Mouse (Mus musculus): ENCODE measurements at regions not wholly inside any gene's neighbourhood (a gene's known extent, or its start where the extent isn't known, plus 50 kb on each side); places are given as distances from the start of the nearest gene placed in this dataset.

DNA sequence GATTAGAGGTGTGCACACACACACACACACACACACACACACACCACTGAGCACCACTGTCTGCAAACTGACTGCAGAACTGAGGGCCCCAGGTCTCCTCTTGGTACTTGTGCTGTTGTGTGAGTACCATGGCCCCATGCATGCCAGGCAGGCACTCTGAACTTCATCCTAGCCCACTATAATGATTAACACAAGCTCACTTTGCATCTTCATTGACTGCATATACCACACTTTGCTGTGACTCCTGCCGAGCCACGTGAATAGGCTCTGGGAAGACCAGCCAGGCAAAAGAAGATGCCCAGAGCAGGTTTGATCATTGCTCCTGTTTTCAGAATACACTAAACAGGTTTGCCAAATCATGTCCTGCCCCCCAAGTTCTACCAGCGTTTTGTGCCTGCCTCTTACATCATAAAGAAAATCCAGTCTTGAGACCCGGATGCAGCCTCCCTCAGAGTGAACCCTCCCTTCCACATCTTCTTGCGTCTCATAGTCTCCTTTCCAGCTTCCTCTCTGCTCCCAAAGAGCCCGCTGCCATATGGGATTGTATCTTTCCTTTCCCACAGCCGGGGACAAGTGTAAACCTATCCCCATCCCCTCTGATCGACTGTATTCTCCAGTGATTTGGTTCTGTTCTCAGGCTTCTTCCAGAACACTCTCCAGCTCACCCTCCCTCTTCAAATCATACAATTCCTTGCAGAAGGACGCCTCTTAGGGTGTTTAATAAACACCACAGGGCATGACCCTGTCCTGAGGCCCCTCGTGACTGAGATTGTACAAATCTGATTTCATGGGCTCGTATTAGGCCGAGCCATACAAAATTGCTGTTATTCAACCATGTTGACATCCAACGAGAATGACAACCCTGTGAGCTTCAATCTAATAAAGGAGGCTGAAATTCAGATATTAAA, 215.6 kb upstream of the Jarid2 start:
- 95% methylated on average over 13 of the region's 13 CpGs for WGBS (ENCODE audit: missing documents)
- Histone ChIP-seq H3K79me2 (ENCODE audit: inconsistent target) (no peaks in the 10 kb centered on the region), H3K4me3 (ENCODE audit: inconsistent target) (no peak overlapping the region), H3K36me3 (ENCODE audit: inconsistent target) (no peaks in the 10 kb centered on the region), H3K27ac (no peak overlapping the region)

DNA sequence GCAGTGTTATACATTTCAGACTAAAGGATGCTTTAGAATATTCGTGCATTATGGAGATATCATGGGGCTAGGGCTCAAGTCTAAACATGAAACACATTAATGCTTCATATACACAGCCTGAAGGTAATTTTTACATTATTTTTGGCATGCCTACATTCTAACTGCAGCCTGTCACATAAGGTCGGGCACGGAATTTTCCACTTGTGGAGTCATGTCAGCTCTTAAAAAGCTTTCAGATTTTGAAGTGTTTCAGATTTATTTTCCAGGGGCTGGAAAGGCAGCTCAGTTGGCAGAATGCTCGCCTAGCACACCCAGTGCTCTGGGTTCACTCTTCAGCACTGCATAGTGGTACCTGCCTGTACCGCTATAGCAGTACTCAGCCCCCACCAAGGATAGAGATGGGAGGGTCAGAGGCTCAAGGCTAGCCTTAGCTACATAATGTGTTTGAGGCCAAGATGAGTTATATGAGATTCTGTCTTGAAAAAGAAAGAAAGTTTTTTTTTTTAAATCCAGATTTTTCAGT, 214.6 kb upstream of the Jarid2 start:
- no peaks in the 10 kb centered on the region for H3K79me2 ChIP-seq (ENCODE audit: inconsistent target)
- no peak overlapping the region for H3K27ac ChIP-seq
- 97% methylated on average over 5 of the region's 5 CpGs for WGBS (ENCODE audit: missing documents)
- H3K4me3 ChIP-seq (ENCODE audit: inconsistent target), result no peak overlapping the region
- H3K36me3 ChIP-seq (ENCODE audit: inconsistent target), result no peaks in the 10 kb centered on the region

DNA sequence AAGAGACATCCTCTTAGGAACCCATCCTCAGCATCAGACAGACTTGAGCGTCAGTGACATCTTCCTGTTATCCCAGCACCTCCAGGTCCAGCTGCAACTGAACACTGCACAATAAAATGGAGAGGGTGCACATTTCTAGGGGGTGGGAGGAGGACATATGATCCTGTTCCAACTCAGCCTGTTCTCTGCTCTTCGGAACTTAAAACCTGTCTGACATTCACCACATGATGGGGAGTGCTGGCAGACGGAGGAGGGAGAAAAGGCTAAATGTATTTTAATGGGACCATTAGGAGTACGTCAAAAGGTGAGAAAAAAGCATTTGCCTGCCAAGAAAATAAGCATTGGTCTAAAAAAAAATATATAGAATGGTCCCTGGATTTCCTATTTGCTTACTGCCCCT, 212.4 kb upstream of the Jarid2 start:
- no peak overlapping the region for H3K4me3 ChIP-seq (ENCODE audit: inconsistent target)
- H3K36me3 ChIP-seq (ENCODE audit: inconsistent target), result no peaks in the 10 kb centered on the region
- H3K79me2 ChIP-seq (ENCODE audit: inconsistent target), result no peaks in the 10 kb centered on the region
- WGBS (ENCODE audit: missing documents), result 100% methylated on average over 4 of the region's 4 CpGs
- H3K27ac ChIP-seq, result no peak overlapping the region

DNA sequence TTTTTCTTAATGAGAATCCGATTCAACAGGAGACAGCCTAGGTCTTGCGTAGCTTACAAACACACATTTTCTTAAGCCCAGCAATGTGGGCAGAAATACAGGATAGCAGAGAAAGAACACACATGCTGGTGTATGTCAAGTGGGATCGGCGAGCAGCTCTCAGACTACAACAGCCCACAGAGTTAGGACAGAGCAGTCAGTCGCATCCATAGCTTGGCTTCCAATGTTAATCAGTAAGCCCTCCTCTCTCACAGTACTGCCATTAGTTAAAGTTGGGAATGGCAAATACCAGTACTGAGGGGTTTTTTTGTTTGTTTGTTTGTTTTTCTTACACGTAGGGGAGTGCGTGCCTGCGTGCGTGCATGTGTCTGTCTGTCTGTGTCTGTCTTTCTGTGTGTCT, 212.0 kb upstream of the Jarid2 start:
- no peaks in the 10 kb centered on the region for H3K36me3 ChIP-seq (ENCODE audit: inconsistent target)
- H3K27ac ChIP-seq, result no peak overlapping the region
- no peak overlapping the region for H3K4me3 ChIP-seq (ENCODE audit: inconsistent target)
- 95% methylated on average over 9 of the region's 9 CpGs for WGBS (ENCODE audit: missing documents)
- H3K79me2 ChIP-seq (ENCODE audit: inconsistent target), result no peaks in the 10 kb centered on the region

DNA sequence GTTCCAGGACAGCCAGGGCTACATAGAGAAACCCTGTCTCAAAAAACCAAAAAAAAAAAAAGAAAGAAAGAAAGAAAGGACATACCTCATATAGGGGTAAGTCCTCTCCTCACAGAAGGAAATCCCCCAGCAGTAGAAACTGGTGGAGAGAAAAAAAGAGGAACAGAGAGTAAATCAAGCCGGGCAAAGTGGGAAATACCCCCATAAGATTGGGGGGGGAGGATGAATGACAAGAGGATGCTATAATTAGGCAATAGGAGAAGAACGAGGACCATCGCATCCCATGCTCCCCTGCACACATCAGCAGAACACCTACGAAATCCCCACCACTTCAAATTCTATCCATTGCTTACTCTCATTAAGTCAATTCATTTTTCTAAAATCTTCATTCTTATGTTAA, 211.1 kb upstream of the Jarid2 start:
- H3K36me3 ChIP-seq (ENCODE audit: inconsistent target), result no peaks in the 10 kb centered on the region
- no peak overlapping the region for H3K27ac ChIP-seq
- no peaks in the 10 kb centered on the region for H3K79me2 ChIP-seq (ENCODE audit: inconsistent target)
- H3K4me3 ChIP-seq (ENCODE audit: inconsistent target), result no peak overlapping the region
- 6% methylated on average over 4 of the region's 4 CpGs for WGBS (ENCODE audit: missing documents)

DNA sequence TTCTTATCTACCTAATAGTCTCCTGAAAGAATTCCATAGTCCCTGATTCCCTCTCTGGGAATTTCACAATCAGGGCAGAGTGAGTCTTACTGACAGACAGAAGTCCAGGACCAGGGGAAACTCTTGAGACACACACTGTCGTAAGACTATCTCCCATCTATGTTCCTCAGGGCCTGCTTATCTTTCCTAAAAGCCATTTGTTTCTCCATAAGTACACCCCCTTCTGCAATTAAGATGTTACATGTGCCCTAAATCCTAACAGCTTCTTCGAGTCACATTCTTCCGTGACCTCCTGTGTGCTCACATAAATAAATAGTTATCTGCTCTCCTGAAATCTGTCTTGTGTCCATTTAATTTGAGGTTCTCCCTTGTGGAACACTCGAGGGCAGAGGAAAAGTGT, 205.8 kb upstream of the Jarid2 start:
- Histone ChIP-seq H3K79me2 (ENCODE audit: inconsistent target) (no peaks in the 10 kb centered on the region), H3K27ac (no peak overlapping the region), H3K4me3 (ENCODE audit: inconsistent target) (no peak overlapping the region), H3K36me3 (ENCODE audit: inconsistent target) (no peaks in the 10 kb centered on the region)
- 86% methylated on average over 4 of the region's 4 CpGs for WGBS (ENCODE audit: missing documents)

DNA sequence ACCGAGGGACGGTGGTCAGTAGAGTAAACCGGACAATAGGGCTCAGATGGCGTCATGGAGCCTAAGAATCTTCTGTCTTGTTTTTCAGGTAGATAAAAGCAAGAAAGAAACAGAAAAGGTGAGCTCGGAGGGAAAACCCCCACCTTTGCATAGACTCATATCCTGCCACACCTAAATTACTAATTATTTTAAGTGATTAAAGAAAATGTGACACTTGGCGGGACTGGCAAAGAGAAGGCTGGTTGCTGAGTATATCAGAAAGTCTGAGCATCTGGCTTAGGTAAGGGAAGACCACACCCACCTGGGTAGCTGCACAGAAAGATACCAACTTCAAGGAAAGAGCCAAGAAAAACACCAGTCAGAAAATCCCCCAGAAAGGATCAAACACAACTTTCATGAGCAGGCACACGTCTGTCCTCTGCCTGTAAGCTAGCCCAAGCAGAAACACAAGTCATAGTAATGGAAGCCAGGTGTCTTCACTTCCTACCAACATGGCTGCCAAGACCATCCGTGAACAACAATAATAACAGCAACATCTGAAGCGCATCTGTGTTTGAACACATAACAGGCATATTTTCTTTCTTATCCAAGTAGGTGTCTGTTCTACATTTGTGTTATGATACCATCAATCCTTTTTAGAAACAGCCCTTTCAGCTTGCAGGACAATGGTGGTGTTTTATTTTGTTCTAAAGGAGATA, 198.3 kb upstream of the Jarid2 start:
- WGBS (ENCODE audit: missing documents), result 94% methylated on average over 9 of the region's 9 CpGs
- no peak overlapping the region for H3K4me3 ChIP-seq (ENCODE audit: inconsistent target)
- no peaks in the 10 kb centered on the region for H3K36me3 ChIP-seq (ENCODE audit: inconsistent target)
- no peak overlapping the region for H3K27ac ChIP-seq
- H3K79me2 ChIP-seq (ENCODE audit: inconsistent target), result no peaks in the 10 kb centered on the region

DNA sequence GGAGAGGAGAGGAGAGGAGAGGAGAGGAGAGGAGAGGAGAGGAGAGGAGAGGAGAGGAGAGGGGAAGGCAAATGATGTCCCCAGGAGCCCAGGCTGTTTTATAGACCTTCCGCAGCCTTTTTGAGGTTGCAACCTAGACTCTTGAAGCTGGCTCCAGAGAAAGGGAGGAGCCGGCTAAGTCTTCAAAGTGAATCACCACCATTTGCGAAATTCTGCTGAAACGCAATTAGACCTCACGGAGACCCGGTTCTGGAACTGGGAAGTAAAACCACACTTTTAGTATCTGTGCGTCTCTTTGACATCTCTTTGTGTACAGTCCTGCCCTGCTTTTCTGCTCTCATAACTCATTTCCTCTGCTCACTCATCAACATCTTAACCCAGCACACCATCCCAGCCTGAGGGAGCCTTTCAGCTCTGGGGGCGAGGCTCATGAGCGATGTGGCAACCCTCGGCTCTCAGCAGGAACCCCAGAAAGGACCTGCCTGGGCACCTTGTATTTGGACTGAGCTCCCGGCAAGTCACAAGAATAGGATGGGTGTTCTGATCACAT, 196.6 kb upstream of the Jarid2 start:
- H3K79me2 ChIP-seq (ENCODE audit: inconsistent target), result no peaks in the 10 kb centered on the region
- H3K4me3 ChIP-seq (ENCODE audit: inconsistent target), result no peak overlapping the region; the same call in 1 of the 2 replicates
- peak overlapping the region; percentile 64 for H3K27ac ChIP-seq
- 5% methylated on average over 11 of the region's 11 CpGs for WGBS (ENCODE audit: missing documents)
- H3K36me3 ChIP-seq (ENCODE audit: inconsistent target), result no peaks in the 10 kb centered on the region

DNA sequence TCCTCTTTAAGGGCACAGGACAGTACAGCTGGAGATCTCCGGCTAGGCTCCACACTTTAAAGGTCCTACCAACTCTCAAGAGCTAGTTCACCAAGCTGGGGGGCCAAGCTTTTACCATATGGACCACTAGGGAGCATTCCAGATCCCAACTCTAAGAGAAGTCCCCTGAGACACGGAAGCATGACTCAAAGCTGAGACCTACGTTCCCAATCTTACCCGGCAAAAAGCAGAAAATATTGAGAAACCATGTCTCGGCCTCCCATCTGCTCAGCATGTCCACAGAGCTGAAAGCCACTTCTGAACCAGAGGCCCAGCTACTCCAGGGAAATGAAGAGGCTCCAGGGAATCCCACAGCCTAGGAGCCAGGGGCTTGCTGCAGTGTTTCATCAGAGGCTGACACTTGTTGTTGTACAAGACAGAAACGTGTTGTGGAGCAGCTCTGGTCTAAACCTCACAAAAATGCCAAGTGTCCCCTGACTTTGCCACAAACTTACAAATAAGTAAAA, 194.6 kb upstream of the Jarid2 start:
- H3K36me3 ChIP-seq (ENCODE audit: inconsistent target), result no peaks in the 10 kb centered on the region
- peak overlapping the region; percentile 64 for H3K27ac ChIP-seq

DNA sequence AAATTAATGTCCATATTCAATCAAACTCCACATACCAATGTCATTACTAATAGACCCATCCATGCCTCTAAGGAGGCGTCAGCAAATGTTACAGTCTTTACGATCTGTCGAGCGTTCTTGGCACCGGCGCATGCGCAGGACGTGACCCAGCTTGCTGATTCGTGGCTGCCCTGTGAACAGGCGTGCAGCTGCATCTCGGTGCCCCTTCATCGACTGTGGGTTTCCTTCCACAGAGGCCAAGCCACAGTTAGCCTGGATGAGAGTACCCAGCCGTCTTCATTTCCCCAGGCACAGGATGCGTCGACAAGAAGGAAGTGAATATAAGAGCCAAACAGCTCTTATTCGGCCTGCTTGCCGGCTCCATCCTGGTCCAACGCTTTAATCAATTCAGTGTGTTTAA, 193.8 kb upstream of the Jarid2 start:
- peak overlapping the region; percentile 2; the same call in 1 of the 2 replicates for H3K4me3 ChIP-seq (ENCODE audit: inconsistent target)
- H3K27ac ChIP-seq, result peak overlapping the region; percentile 64
- 11% methylated on average over 18 of the region's 18 CpGs for WGBS (ENCODE audit: missing documents)

More for the DNA sequence above, 194.6 kb upstream of the Jarid2 start:
- WGBS (ENCODE audit: missing documents), result 58% methylated on average over 6 of the region's 6 CpGs
- Histone ChIP-seq H3K4me3 (ENCODE audit: inconsistent target) (no peak overlapping the region), H3K79me2 (ENCODE audit: inconsistent target) (no peaks in the 10 kb centered on the region)

DNA sequence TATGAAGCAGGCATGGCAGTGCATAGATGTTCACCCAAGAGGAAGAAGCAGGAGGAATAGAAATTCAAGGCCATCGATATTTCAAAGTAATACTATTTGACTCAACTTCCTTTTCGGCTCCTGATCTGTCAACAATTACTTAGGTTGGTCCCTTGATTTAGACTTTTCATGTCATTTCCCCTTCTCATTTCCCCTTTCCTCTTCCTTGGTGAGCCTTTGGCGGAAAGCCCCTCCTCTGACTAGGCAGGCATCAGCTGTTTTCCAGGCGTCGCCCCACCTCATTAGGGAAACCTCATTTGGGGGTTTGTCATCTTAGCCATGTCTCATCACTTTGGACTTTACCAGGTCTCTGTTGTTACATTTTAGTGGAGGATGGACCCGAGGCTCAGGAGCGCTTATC, 191.0 kb upstream of the Jarid2 start:
- 51% methylated on average over 7 of the region's 7 CpGs for WGBS (ENCODE audit: missing documents)
- Histone ChIP-seq H3K27ac (peak overlapping the region; percentile 64), H3K79me2 (ENCODE audit: inconsistent target) (no peaks in the 10 kb centered on the region), H3K4me3 (ENCODE audit: inconsistent target) (no peak overlapping the region), H3K36me3 (ENCODE audit: inconsistent target) (no peaks in the 10 kb centered on the region)

More for the DNA sequence above, 193.8 kb upstream of the Jarid2 start:
- H3K79me2 ChIP-seq (ENCODE audit: inconsistent target), result no peaks in the 10 kb centered on the region
- H3K36me3 ChIP-seq (ENCODE audit: inconsistent target), result no peaks in the 10 kb centered on the region

DNA sequence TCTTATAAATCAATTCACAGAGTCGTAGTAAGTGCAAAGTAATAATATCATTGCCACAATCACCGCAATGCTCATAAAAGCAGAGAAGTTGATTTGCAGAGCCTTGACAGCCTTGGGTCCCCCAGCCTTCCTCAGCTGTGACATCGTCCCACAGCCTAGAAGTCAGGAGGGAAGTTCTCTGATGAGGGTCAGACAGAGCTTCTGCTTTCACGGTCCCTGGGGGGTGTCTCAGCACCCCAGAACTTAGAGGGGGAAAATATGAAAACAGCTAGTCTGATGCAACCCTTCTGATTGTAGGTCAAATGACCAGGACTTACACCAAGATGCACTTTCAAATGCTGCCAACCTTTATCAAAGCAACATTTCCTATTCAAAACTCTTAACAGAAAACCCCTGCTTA, 188.9 kb upstream of the Jarid2 start:
- H3K27ac ChIP-seq, result no peak overlapping the region
- H3K79me2 ChIP-seq (ENCODE audit: inconsistent target), result no peaks in the 10 kb centered on the region
- H3K4me3 ChIP-seq (ENCODE audit: inconsistent target), result no peak overlapping the region
- 31% methylated on average over 4 of the region's 4 CpGs for WGBS (ENCODE audit: missing documents)
- H3K36me3 ChIP-seq (ENCODE audit: inconsistent target), result no peaks in the 10 kb centered on the region

DNA sequence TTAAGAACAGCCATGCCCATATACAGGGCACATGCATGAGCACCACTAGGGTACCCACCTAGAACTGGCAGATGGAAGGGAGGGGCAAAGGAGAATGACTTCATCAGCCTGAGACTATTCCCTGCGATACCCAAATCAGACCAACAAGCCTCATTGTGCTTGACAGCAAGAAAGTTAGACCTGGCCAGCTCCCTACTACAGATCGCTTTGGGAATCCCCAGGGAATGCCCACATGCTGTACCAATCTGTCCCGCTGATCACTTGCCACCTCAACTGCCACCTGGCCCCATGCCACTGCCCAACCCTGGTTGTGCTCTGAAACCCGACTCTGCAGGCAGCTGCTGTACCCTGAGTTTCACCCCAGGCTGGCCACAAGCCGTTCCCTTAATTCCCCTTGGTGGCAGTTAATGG, 188.0 kb upstream of the Jarid2 start:
- Histone ChIP-seq H3K36me3 (ENCODE audit: inconsistent target) (no peaks in the 10 kb centered on the region), H3K79me2 (ENCODE audit: inconsistent target) (no peaks in the 10 kb centered on the region), H3K27ac (no peak overlapping the region), H3K4me3 (ENCODE audit: inconsistent target) (no peak overlapping the region)
- WGBS (ENCODE audit: missing documents), result 49% methylated on average over 5 of the region's 5 CpGs

DNA sequence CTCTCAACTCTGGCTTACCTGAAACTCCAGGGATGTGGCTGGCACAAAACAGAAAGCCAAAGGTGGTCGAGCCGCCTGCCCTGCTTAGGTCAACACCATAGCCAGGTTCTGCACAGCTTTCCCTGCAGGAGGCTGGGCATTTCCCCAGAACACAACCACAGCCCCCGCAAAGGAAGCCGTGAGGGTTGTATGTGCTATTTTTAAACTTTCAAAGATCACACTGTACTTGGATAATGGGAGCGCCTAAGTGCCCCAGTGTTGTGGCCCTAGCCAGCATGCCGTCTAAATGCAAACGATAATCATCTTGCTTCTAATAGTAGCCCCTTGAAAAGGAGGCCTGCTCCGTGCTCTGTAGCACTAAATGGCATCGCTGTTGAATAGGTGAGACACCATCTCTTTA, 184.5 kb upstream of the Jarid2 start:
- Histone ChIP-seq H3K79me2 (ENCODE audit: inconsistent target) (no peaks in the 10 kb centered on the region), H3K36me3 (ENCODE audit: inconsistent target) (no peaks in the 10 kb centered on the region), H3K4me3 (ENCODE audit: inconsistent target) (no peak overlapping the region), H3K27ac (no peak overlapping the region)
- 24% methylated on average over 9 of the region's 9 CpGs for WGBS (ENCODE audit: missing documents)

DNA sequence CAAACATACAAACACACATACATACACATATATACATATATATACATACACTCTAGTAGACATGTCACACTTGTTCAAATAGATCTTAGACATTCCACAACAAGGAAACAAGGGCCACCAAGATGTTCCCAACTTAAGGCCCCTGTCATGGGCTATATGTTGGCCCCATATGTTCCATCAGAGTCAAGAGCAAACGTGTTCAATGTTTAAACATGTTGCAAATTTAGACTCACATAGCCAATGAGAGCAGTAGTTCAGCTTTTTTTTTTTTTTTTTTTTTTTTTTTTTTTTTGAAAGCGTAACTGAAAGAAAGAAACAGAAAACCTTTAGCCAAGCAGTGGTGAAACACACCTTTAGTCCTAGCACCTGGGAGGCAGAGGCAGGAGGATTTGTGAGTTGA, 183.0 kb upstream of the Jarid2 start:
- H3K4me3 ChIP-seq (ENCODE audit: inconsistent target), result no peak overlapping the region

More for the DNA sequence above, 183.0 kb upstream of the Jarid2 start:
- no peaks in the 10 kb centered on the region for H3K79me2 ChIP-seq (ENCODE audit: inconsistent target)
- 100% methylated on average over 1 of the region's 2 CpGs for WGBS (ENCODE audit: missing documents)
- no peaks in the 10 kb centered on the region for H3K36me3 ChIP-seq (ENCODE audit: inconsistent target)
- no peak overlapping the region for H3K27ac ChIP-seq

All from macrophage (primary cell).